Mouse (Mus musculus) right cerebral cortex, postnatal 10 days (tissue): ENCODE results near the gene Lhfp.
"Not testable (repeated sequence)": the region's sequence is repeated elsewhere in the genome, so short reads cannot be mapped to it uniquely, and the experiment has no call there.

Experiments
- DNase-seq, 2 experiments: peaks; one replicate each; pipeline ENCODE4 v3.0.0; 2021; ENCODE audit warnings: low spot score in 2 of 2

Lhfp gene

GRCm38 (mm10) chr3:53087156-53087805 lies 46.0 kb downstream of the Lhfp start:
- DNase-seq, result no peak

GRCm38 (mm10) chr3:53089921-53090320 lies 48.6 kb downstream of the Lhfp start:
- DNase-seq, result no peak

- DNase-seq, result no peak
Measured at GRCm38 (mm10) chr3:53100210-53100609, 58.9 kb downstream of the Lhfp start.

- no peak for DNase-seq
Measured at GRCm38 (mm10) chr3:53100803-53101202, 59.5 kb downstream of the Lhfp start.

- no peak for DNase-seq
Measured at GRCm38 (mm10) chr3:53101711-53102110, 60.4 kb downstream of the Lhfp start.

GRCm38 (mm10) chr3:53102131-53102756 lies 60.9 kb downstream of the Lhfp start:
- no peak for DNase-seq

- no peak for DNase-seq
Measured at GRCm38 (mm10) chr3:53102757-53103153, 61.4 kb downstream of the Lhfp start.

GRCm38 (mm10) chr3:53108594-53109373 lies 67.5 kb downstream of the Lhfp start:
- no peak for DNase-seq

- no peak for DNase-seq
Measured at GRCm38 (mm10) chr3:53109879-53110278, 68.6 kb downstream of the Lhfp start.

GRCm38 (mm10) chr3:53112048-53112447 lies 70.7 kb downstream of the Lhfp start:
- no peak for DNase-seq

GRCm38 (mm10) chr3:53118755-53119154 lies 77.4 kb downstream of the Lhfp start:
- not testable (repeated sequence) for DNase-seq

- DNase-seq, result no peak
Measured at GRCm38 (mm10) chr3:53119978-53120377, 78.7 kb downstream of the Lhfp start.

GRCm38 (mm10) chr3:53125495-53125894 lies 84.2 kb downstream of the Lhfp start:
- DNase-seq, result no peak

- no peak for DNase-seq
Measured at GRCm38 (mm10) chr3:53138785-53139184, 97.5 kb downstream of the Lhfp start.

- no peak for DNase-seq
Measured at GRCm38 (mm10) chr3:53139205-53139604, 97.9 kb downstream of the Lhfp start.

- DNase-seq, result no peak
Measured at GRCm38 (mm10) chr3:53139642-53140041, 98.3 kb downstream of the Lhfp start.

- no peak for DNase-seq
Measured at GRCm38 (mm10) chr3:53142528-53142927, 101.2 kb downstream of the Lhfp start.

GRCm38 (mm10) chr3:53145526-53145925 lies 104.2 kb downstream of the Lhfp start:
- no peak for DNase-seq

GRCm38 (mm10) chr3:53145946-53146345 lies 104.6 kb downstream of the Lhfp start:
- DNase-seq, result no peak

GRCm38 (mm10) chr3:53147001-53147400 lies 105.7 kb downstream of the Lhfp start:
- DNase-seq, result no peak

- DNase-seq, result no peak
Measured at GRCm38 (mm10) chr3:53148751-53149150, 107.4 kb downstream of the Lhfp start.

- DNase-seq, result peak; percentile 35 to 65
Measured at GRCm38 (mm10) chr3:53149625-53150320, 108.4 kb downstream of the Lhfp start.
